Mouse (Mus musculus) adrenal gland, adult (tissue): ENCODE measurements around the gene Krtap17-1.

Experiments
- DNase-seq, 2 experiments: peaks; one replicate each; pipeline ENCODE4 v3.0.0; 2022 to 2023; ENCODE audit warnings: low spot score in 1 of 2; ENCODE audit not compliant: inconsistent age in 2 of 2

Krtap17-1 gene

DNA sequence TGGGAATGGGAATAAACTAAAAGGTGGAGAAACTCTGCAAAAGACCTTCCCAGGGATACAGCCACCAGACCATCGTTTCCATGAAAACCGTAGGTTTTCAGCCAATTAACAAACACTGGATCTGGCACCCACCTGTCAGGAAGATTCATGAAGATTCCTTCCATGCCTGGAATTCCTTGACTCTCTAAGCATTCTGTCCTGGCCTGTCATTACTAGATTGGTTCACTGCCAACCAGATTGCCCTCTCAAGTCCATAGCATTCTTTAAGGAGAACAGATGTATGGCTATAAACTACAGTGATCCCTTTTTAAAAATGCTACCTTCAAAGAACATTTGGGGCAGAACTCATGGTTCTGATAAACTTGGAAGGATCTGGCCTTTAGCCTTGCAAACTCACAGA, 27.8 kb downstream of the Krtap17-1 start:
- no peak for DNase-seq

DNA sequence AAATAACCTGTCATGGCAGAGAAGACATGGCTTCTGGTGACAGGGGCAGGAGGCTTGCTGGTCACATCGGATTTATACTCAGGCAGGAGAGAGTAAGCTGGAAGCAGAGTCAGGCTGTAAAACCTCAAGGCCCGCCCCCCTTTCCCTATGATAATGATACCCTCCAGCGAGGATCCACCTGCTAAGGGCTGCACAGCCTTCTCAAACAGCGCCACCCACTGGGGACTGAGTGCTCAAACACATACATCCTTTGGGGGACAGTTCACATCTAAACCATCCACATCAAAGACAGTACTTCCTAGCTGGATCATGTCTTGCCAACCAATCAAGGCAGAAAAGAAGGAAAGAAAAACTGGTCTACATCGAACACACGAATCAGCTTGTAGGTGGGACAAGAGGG, 29.6 kb downstream of the Krtap17-1 start:
- DNase-seq, result no peak

DNA sequence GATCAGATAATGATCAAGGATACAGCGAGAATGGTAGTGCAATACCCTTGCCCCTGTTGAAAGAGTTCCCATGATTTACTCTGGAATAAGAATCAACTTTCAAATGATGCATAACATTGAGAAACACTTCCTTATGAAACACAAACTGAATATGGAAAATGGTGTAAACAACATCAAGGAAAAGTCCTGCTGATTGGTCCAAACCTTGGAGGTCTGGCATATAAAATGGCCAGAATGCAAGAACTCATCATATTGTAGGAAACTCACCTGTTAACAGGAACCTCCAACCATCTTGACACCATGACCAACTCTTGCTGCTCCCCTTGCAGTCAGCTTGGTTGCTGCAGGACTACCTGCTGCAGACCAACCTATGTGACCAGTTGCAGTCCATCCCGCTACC, 45.6 kb downstream of the Krtap17-1 start, which contains the start of gene Krtap9-5:
Gene Krtap9-5, plus strand, starts transcription at position 301 of the 400 bp plus-strand sequence.
- DNase-seq, result no peak
